ENCODE assay signal across 8 mouse cellular contexts in the genomic region with DNA sequence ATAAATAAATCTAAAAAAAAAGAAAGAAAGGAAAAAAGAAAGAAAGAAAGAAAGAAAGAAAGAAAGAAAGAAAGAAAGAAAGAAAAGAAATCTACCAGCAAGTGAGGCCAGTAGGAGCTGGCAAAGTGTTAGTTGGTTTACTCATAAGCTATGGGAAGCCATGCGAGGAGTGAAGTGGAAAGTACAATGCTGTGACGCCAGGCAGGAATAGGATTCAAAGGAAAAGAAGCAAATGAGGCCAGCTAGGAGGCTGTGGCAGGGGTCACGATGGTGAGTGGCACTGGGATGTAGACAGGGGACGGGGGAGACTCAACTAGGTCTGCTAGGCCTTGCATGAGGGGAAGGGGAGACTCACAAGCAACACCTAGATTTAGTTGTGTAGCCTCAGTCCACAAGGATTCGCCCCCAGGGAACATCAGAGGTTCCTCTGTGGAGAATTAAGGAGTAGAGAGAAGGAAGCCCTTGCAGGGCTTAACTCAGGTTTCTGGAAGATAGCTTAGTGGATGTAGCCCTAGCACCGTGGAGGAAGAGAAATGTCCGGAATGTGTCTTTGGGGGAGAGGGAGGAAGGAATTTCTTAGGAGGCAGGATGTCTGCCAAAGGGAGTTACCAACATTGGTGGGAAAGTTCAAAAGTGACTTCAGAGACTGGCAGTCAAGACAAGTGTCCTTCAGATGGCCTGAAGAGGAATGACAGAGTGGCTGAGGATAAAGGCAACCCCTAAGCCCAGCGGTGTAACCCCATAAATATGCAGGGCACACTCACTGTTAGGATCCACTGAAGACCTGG. TPM values are rescaled to one million over a fixed set of nuclear protein-coding genes. Genes with fewer than 3 reads are reported as not detected.
DNase-seq lines count a peak whose midpoint lies in the region; ATAC-seq and TF ChIP-seq lines count a peak whose summit lies in the region.

A gene (plus strand): TSS at position 210 of the 788 bp plus-strand sequence.

- no peak within 1 kb of the TSS for H3K27ac ChIP-seq in MEL (ENCODE audit: control insufficient read depth, low read depth, low read length)
- H3K27ac ChIP-seq in bone marrow macrophage, adult 2 months (ENCODE audit: insufficient read depth, low read depth, low read length) = no peak within 1 kb of the TSS
- no peak within 1 kb of the TSS for H3K27ac ChIP-seq in liver, embryonic 13.5 days
- H3K27ac ChIP-seq in neural tube, embryonic 14.5 days (ENCODE audit: low read depth, low read length) = no peak within 1 kb of the TSS

- H3K4me1 ChIP-seq in MEL (ENCODE audit: control insufficient read depth in 1 of 2, insufficient read depth in 2 of 2, low read length in 2 of 2) = peaks cover 0 to 9% of the 10 kb centered on the region in 2 experiments; a peak in 2 of 4 replicates
- H3K4me1 ChIP-seq in bone marrow macrophage, adult 2 months (ENCODE audit: control insufficient read depth, insufficient read depth, low read length) = peaks cover 5% of the 10 kb centered on the region
- peaks cover 30% of the 10 kb centered on the region for H3K4me1 ChIP-seq in liver, embryonic 13.5 days (replicated peaks)
- H3K4me1 ChIP-seq in neural tube, embryonic 14.5 days (ENCODE audit: control insufficient read depth, insufficient read depth, low read length) = peaks cover 6% of the 10 kb centered on the region; the same call in 1 of the 2 replicates

- no peak for ATAC-seq in liver, embryonic 13.5 days (ENCODE audit: low read depth)
- ATAC-seq in neural tube, embryonic 14.5 days (ENCODE audit: low read depth) = no peak
- no peak for ATAC-seq in frontal cortex, adult (ENCODE audit: low TSS enrichment)

- H3K9me3 ChIP-seq in MEL (replicated peaks; ENCODE audit: insufficient read depth, low read length) = no peaks in the 10 kb centered on the region
- H3K9me3 ChIP-seq in liver, embryonic 13.5 days (replicated peaks) = no peaks in the 10 kb centered on the region
- no peaks in the 10 kb centered on the region for H3K9me3 ChIP-seq in neural tube, embryonic 14.5 days (ENCODE audit: control insufficient read depth, low read length)

- no peaks in the 10 kb centered on the region for H3K79me2 ChIP-seq in MEL (ENCODE audit: control insufficient read depth, insufficient read depth, low read length, poor library complexity)

- no peak within 1 kb of the TSS for H3K9ac ChIP-seq in MEL (ENCODE audit: control insufficient read depth, low read depth, low read length, poor library complexity, severe bottlenecking)
- H3K9ac ChIP-seq in liver, embryonic 13.5 days = no peak within 1 kb of the TSS
- no peak within 1 kb of the TSS for H3K9ac ChIP-seq in neural tube, embryonic 14.5 days (replicated peaks; ENCODE audit: low read depth, low read length)

- WGBS in liver, embryonic 13.5 days (ENCODE audit: insufficient replicate concordance) = 58% methylated on average over 8 of the region's 8 CpGs
- 77% methylated on average over 8 of the region's 8 CpGs for WGBS in neural tube, embryonic 14.5 days

- no peak within 1 kb of the TSS for H3K4me2 ChIP-seq in liver, embryonic 13.5 days
- no peak within 1 kb of the TSS for H3K4me2 ChIP-seq in neural tube, embryonic 14.5 days (ENCODE audit: low read depth, low read length)

- H3K27me3 ChIP-seq in MEL (ENCODE audit: control insufficient read depth in 1 of 2, insufficient read depth in 2 of 2, low read length in 2 of 2) = peaks cover 0 to 2% of the 10 kb centered on the region in 2 experiments; a peak in 3 of 4 replicates
- H3K27me3 ChIP-seq in liver, embryonic 13.5 days = peaks cover 21% of the 10 kb centered on the region
- H3K27me3 ChIP-seq in neural tube, embryonic 14.5 days (ENCODE audit: control insufficient read depth, insufficient read depth, low read length) = 0 out of 2 replicates have a peak, but pooled peaks cover 3% of the 10 kb centered on the region

- TF ChIP-seq POLR2A in MEL (IDR thresholded peaks at IDR 0.05; ENCODE audit: control insufficient read depth in 1 of 2, insufficient read depth in 1 of 2, low read depth in 1 of 2, low read length in 2 of 2, poor library complexity in 1 of 2) = no peak
- TF ChIP-seq POLR2A in bone marrow macrophage, adult 2 months (IDR thresholded peaks at IDR 0.05; ENCODE audit: borderline replicate concordance, low read depth, low read length) = no peak

- no peak for TF ChIP-seq EP300 in MEL (IDR thresholded peaks at IDR 0.05; ENCODE audit: low read depth in 1 of 2, low read length in 2 of 2)

- no peak for TF ChIP-seq RAD21 in MEL (IDR thresholded peaks at IDR 0.05; ENCODE audit: low read depth, low read length)

- H3K36me3 ChIP-seq in MEL (ENCODE audit: control insufficient read depth in 1 of 2, insufficient read depth in 2 of 2, low read length in 2 of 2) = peaks cover 0 to 6% of the 10 kb centered on the region in 2 experiments; a peak in 2 of 4 replicates
- no peaks in the 10 kb centered on the region for H3K36me3 ChIP-seq in liver, embryonic 13.5 days
- H3K36me3 ChIP-seq in neural tube, embryonic 14.5 days (ENCODE audit: control insufficient read depth, insufficient read depth, low read length) = no peaks in the 10 kb centered on the region

- DNase-seq in MEL (ENCODE audit: low read depth, low spot score) = no peak
- DNase-seq in gonadal fat pad, adult 2 months (ENCODE audit: low read depth) = no peak
- peak; percentile 63 for DNase-seq in kidney, adult 18-20 months
- DNase-seq in liver, embryonic 13.5 days = no peak
- DNase-seq in frontal cortex, postnatal 36 days (ENCODE audit: low spot score in 2 of 2) = no peak

- no peak for TF ChIP-seq CTCF in MEL (IDR thresholded peaks at IDR 0.05 in 2 of 3, conservative IDR thresholded peaks at IDR 0.05 in 1 of 3; ENCODE audit: control insufficient read depth in 1 of 3, insufficient read depth in 1 of 3, low read depth in 2 of 3, low read length in 3 of 3, poor library complexity in 1 of 3, severe bottlenecking in 1 of 3)
- no peak for TF ChIP-seq CTCF in bone marrow macrophage, adult 2 months (IDR thresholded peaks at IDR 0.05; ENCODE audit: low read depth, low read length)

- H3K4me3 ChIP-seq in MEL (ENCODE audit: control insufficient read depth in 1 of 2, insufficient read depth in 1 of 2, low read depth in 2 of 2, low read length in 2 of 2) = no peak within 1 kb of the TSS
- H3K4me3 ChIP-seq in bone marrow macrophage, adult 2 months (ENCODE audit: insufficient read depth, low read length) = no peak within 1 kb of the TSS
- H3K4me3 ChIP-seq in liver, embryonic 13.5 days (replicated peaks) = no peak within 1 kb of the TSS
- no peak within 1 kb of the TSS for H3K4me3 ChIP-seq in neural tube, embryonic 14.5 days (ENCODE audit: low read depth, low read length)

TF ChIP-seq in MEL, 35 proteins besides CTCF, POLR2A, EP300 and RAD21:
- TF ChIP-seq USF1 (IDR thresholded peaks at IDR 0.05; ENCODE audit: low read depth, low read length) = no peak
- TF ChIP-seq CHD2 (IDR thresholded peaks at IDR 0.05; ENCODE audit: low read length) = no peak
- no peak for TF ChIP-seq KAT2A (conservative IDR thresholded peaks at IDR 0.05; ENCODE audit: low read depth, low read length)
- TF ChIP-seq TCF12 (IDR thresholded peaks at IDR 0.05; ENCODE audit: low read depth, low read length) = no peak
- no peak for TF ChIP-seq ZNF384 (IDR thresholded peaks at IDR 0.05; ENCODE audit: low read depth, low read length)
- no peak for TF ChIP-seq ZMIZ1 (IDR thresholded peaks at IDR 0.05; ENCODE audit: low read depth, low read length)
- no peak for TF ChIP-seq MAFK (IDR thresholded peaks at IDR 0.05; ENCODE audit: borderline replicate concordance, low read depth, low read length)
- no peak for TF ChIP-seq E2F4 (IDR thresholded peaks at IDR 0.05; ENCODE audit: borderline replicate concordance, low read depth, low read length)
- no peak for TF ChIP-seq MYB (IDR thresholded peaks at IDR 0.05; ENCODE audit: low read depth, low read length)
- no peak for TF ChIP-seq TBP (IDR thresholded peaks at IDR 0.05; ENCODE audit: low read depth, low read length)
- no peak for TF ChIP-seq ZC3H11A (IDR thresholded peaks at IDR 0.05; ENCODE audit: low read depth, low read length)
- TF ChIP-seq MAX (IDR thresholded peaks at IDR 0.05; ENCODE audit: low read length) = no peak
- no peak for TF ChIP-seq SMC3 (IDR thresholded peaks at IDR 0.05; ENCODE audit: low read depth, low read length)
- no peak for TF ChIP-seq BHLHE40 (IDR thresholded peaks at IDR 0.05; ENCODE audit: borderline replicate concordance, low read depth, low read length)
- TF ChIP-seq MEF2A (IDR thresholded peaks at IDR 0.05; ENCODE audit: extremely low read depth, insufficient replicate concordance, low read depth, low read length, poor library complexity, severe bottlenecking) = no peak

RNA-seq across cellular contexts. Expression of the gene that starts here (rescaled TPM):
- total RNA-seq in MEL (2012; rRNA removed) = 116 and 136 TPM in 2 replicates
- 100 to 1,000 TPM in 1 of 2 experiments, not detected in 1; 299 TPM for polyA plus RNA-seq in MEL (2012; ENCODE audit: insufficient read depth in 1 of 2, insufficient read length in 2 of 2, low read depth in 1 of 2, low replicate concordance in 2 of 2, missing spikeins in 1 of 2)
- polyA plus RNA-seq in bone marrow macrophage, adult 2 months (2012; ENCODE audit: insufficient read depth, insufficient read length, missing spikeins) = 261 and 265 TPM in 2 replicates
- polyA plus RNA-seq in gonadal fat pad, adult 2 months (2012; rRNA removed) = 151 and 229 TPM in 2 replicates
- polyA plus RNA-seq in liver, embryonic 13.5 days (2015; fragmentation: Nextera tagmentation; extraction: Ambion mirVana) = 89.5 and 101 TPM in 2 replicates
- polyA plus RNA-seq in neural tube, embryonic 14.5 days (2014; fragmentation: Nextera tagmentation; extraction: Ambion mirVana) = 94.5 and 104 TPM in 2 replicates
